Mouse (Mus musculus) CH12.LX (cell line): Measurements from ENCODE around the gene Pcbp2. TPM values are rescaled to one million over a fixed set of nuclear protein-coding genes. Genes with fewer than 3 reads are reported as not detected.

Source experiments
- DNase-seq: peaks from one replicate; pipeline ENCODE4 v3.0.0-alpha.2; 2013; ENCODE audit errors: extremely low read depth
- H3K27ac ChIP-seq: 2 replicates; pipeline ENCODE4 v1.5.1; 2012; ENCODE audit warnings: low read depth, mild to moderate bottlenecking, control low read depth, moderate library complexity; ENCODE audit not compliant: insufficient read depth
- H3K27me3 ChIP-seq: replicated peaks from 2 replicates; pipeline ENCODE3; 2012; ENCODE audit warnings: inconsistent platforms
- H3K36me3 ChIP-seq, 2 experiments: replicated peaks in 1 of 2; 2 replicates each; pipeline versions ENCODE3 to v1.6.1; 2012; ENCODE audit warnings: inconsistent platforms in 1 of 2, low read length in 1 of 2, mild to moderate bottlenecking in 1 of 2, mixed read lengths in 1 of 2, moderate library complexity in 1 of 2; ENCODE audit not compliant: control insufficient read depth in 1 of 2, insufficient read depth in 1 of 2
- H3K4me1 ChIP-seq, 2 experiments: 2 replicates each; pipeline ENCODE4 v1.6.1; 2012; ENCODE audit warnings: inconsistent platforms in 1 of 2, moderate library complexity in 1 of 2; ENCODE audit not compliant: insufficient read depth in 2 of 2, control insufficient read depth in 1 of 2
- H3K4me2 ChIP-seq: 2 replicates; pipeline ENCODE4 v1.6.1; 2012; ENCODE audit warnings: low read depth, mild to moderate bottlenecking, control low read depth; ENCODE audit not compliant: poor library complexity, insufficient read depth, severe bottlenecking
- H3K4me3 ChIP-seq, 3 experiments: fragments of 150-350 bp in 1 of 3; sonication (generic) in 1 of 3; replicated peaks in 1 of 3; 2 replicates each; pipeline versions ENCODE3 to v1.5.1; 2011 to 2012; ENCODE audit warnings: low read depth in 2 of 3, low read length in 2 of 3, mild to moderate bottlenecking in 2 of 3, moderate library complexity in 2 of 3, control low read depth in 1 of 3, improper control_type of control experiment in 1 of 3, inconsistent platforms in 1 of 3, mixed read lengths in 1 of 3; ENCODE audit not compliant: poor library complexity in 1 of 3
- H3K79me2 ChIP-seq: replicated peaks from 2 replicates; pipeline ENCODE4 v1.6.1; 2012; ENCODE audit warnings: mild to moderate bottlenecking, moderate library complexity; ENCODE audit not compliant: control insufficient read depth, poor library complexity, insufficient read depth, severe bottlenecking; ENCODE audit errors: extremely low read depth
- H3K9ac ChIP-seq: 2 replicates; pipeline ENCODE4 v1.6.1; 2012; ENCODE audit warnings: low read depth, mild to moderate bottlenecking, control low read depth, moderate library complexity; ENCODE audit not compliant: insufficient read depth
- H3K9me3 ChIP-seq: replicated peaks from 2 replicates; pipeline ENCODE3; 2012; ENCODE audit warnings: low read length, inconsistent platforms, mixed read lengths
- BHLHE40 ChIP-seq: IDR thresholded peaks from 2 replicates; pipeline ENCODE4 v1.6.1; 2011; ENCODE audit warnings: mild to moderate bottlenecking, low read depth, low read length, improper control_type of control experiment
- CHD1 ChIP-seq: IDR thresholded peaks from 2 replicates; pipeline ENCODE4 v1.6.1; 2012; ENCODE audit warnings: low read depth, low read length, improper control_type of control experiment, inconsistent platforms
- CHD2 ChIP-seq: IDR thresholded peaks from 2 replicates; pipeline ENCODE4 v1.6.1; 2011; ENCODE audit warnings: low read length, improper control_type of control experiment
- CTCF ChIP-seq, 2 experiments: IDR thresholded peaks in 1 of 2; conservative IDR thresholded peaks in 1 of 2; 2 replicates each; pipeline ENCODE4 v1.5.1; 2011 to 2012; ENCODE audit warnings: low read depth in 2 of 2, low read length in 2 of 2, improper control_type of control experiment in 1 of 2, inconsistent platforms in 1 of 2, mild to moderate bottlenecking in 1 of 2, moderate library complexity in 1 of 2
- E2F4 ChIP-seq: IDR thresholded peaks from 2 replicates; pipeline ENCODE4 v1.6.1; 2011; ENCODE audit warnings: low read depth, low read length, improper control_type of control experiment; ENCODE audit not compliant: insufficient replicate concordance
- ELF1 ChIP-seq: IDR thresholded peaks from 2 replicates; pipeline ENCODE4 v1.6.1; 2014; ENCODE audit warnings: low read depth, mild to moderate bottlenecking, inconsistent platforms, low read length, improper control_type of control experiment
- IRF4 ChIP-seq: IDR thresholded peaks from 2 replicates; pipeline ENCODE4 v1.6.1; 2014; ENCODE audit warnings: low read depth, mild to moderate bottlenecking, inconsistent platforms, low read length, improper control_type of control experiment
- JUN ChIP-seq: IDR thresholded peaks from 2 replicates; pipeline ENCODE4 v1.6.1; 2011; ENCODE audit warnings: low read depth, mild to moderate bottlenecking, low read length, improper control_type of control experiment, moderate library complexity; ENCODE audit not compliant: insufficient read depth
- KAT2A ChIP-seq: IDR thresholded peaks from 2 replicates; pipeline ENCODE4 v1.6.1; 2012; ENCODE audit warnings: low read length, improper control_type of control experiment, inconsistent platforms; ENCODE audit not compliant: insufficient replicate concordance
- MAFK ChIP-seq: IDR thresholded peaks from 2 replicates; pipeline ENCODE4 v1.6.1; 2011; ENCODE audit warnings: low read length, improper control_type of control experiment; ENCODE audit not compliant: insufficient replicate concordance
- MXI1 ChIP-seq: IDR thresholded peaks from 2 replicates; pipeline ENCODE4 v1.6.1; 2011; ENCODE audit warnings: mild to moderate bottlenecking, low read depth, low read length, improper control_type of control experiment
- NELFE ChIP-seq: IDR thresholded peaks from 2 replicates; pipeline ENCODE4 v1.6.1; 2011; ENCODE audit warnings: low read depth, low read length, improper control_type of control experiment
- PAX5 ChIP-seq: IDR thresholded peaks from 2 replicates; pipeline ENCODE4 v1.6.1; 2012; ENCODE audit warnings: low read length, inconsistent platforms, mixed read lengths
- RAD21 ChIP-seq: IDR thresholded peaks from 2 replicates; pipeline ENCODE4 v1.6.1; 2011; ENCODE audit warnings: low read depth, mild to moderate bottlenecking, low read length, improper control_type of control experiment, moderate library complexity
- RCOR1 ChIP-seq: conservative IDR thresholded peaks from 2 replicates; pipeline ENCODE4 v1.6.1; 2012; ENCODE audit warnings: low read depth, mild to moderate bottlenecking, inconsistent platforms, low read length, improper control_type of control experiment
- TCF12 ChIP-seq: IDR thresholded peaks from 2 replicates; pipeline ENCODE4 v1.6.1; 2014; ENCODE audit warnings: low read depth, mild to moderate bottlenecking, inconsistent platforms, low read length, improper control_type of control experiment
- UBTF ChIP-seq: IDR thresholded peaks from 2 replicates; pipeline ENCODE4 v1.6.1; 2012; ENCODE audit warnings: low read depth, mild to moderate bottlenecking, inconsistent platforms, low read length, improper control_type of control experiment, moderate library complexity
- ZC3H11A ChIP-seq: IDR thresholded peaks from 2 replicates; pipeline ENCODE4 v1.6.1; 2012; ENCODE audit warnings: low read depth, mild to moderate bottlenecking, inconsistent platforms, low read length, improper control_type of control experiment
- ZKSCAN1 ChIP-seq: IDR thresholded peaks from 2 replicates; pipeline ENCODE4 v1.6.1; 2012; ENCODE audit warnings: low read depth, inconsistent platforms, low read length, improper control_type of control experiment, borderline replicate concordance
- ZNF384 ChIP-seq: IDR thresholded peaks from 2 replicates; pipeline ENCODE4 v1.6.1; 2012; ENCODE audit warnings: low read depth, low read length, improper control_type of control experiment, inconsistent platforms
- dilution Hi-C: fragments of 300-500 bp; cut with MboI; formaldehyde crosslinking; loops from 2 replicates; pipeline ENCODE4 v1.14.3; 2020; ENCODE audit warnings: low sequenced_read_pairs; ENCODE audit not compliant: extremely low pct_unique_long_range_greater_than_20kb, extremely low pct_ligation_motif_present
- in situ Hi-C: fragments of 300-500 bp; cut with MboI; formaldehyde crosslinking; loops from 3 replicates; pipeline ENCODE4 v1.14.3; 2019; ENCODE audit warnings: low sequenced_read_pairs, low pct_ligation_motif_present, low pct_unique_long_range_greater_than_20kb, mixed read lengths
- polyA plus RNA-seq: library from polyadenylated mRNA; unstranded; fragments of >175 nt; gene quantifications from 2 replicates; pipeline ENCODE4 v1.2.1, GENCODE M21; 2012; ENCODE audit warnings: low read depth; ENCODE audit not compliant: insufficient read length
- total RNA-seq, 2 experiments: library from RNA; depleted of rRNA; stranded (reverse); fragments of 300-350 nt in 1 of 2; fragments of >200 nt in 1 of 2; gene quantifications; 2 replicates each; pipeline ENCODE4 v1.2.3; 2012 to 2014

Gene Pcbp2
- total and polyA plus RNA-seq, 3 experiments: 281 to 1,545 (median 379) TPM

DNA sequence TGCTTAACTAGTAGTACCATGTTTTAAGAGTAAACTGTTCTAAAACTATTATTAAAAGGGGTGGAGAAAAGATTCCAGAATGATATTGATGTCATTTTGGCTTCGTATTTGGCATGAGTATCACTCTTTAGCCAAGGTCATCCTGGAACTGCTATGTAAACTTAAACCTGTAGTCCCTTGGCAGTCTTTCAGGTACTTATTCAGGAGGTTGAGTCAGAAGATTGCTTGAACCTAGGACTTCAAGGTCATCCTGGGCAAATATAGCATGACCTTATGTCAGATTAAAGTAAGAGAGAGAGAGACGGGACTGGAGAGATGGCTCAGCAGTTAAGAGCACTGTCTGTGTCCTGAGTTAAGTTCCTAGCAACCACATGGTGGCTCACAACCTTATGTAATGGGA is 45.7 kb upstream of the Pcbp2 start:
- no peak overlapping the region for H3K4me2 ChIP-seq
- peaks cover 0 to 7% of the 10 kb centered on the region in 2 experiments; a peak in 1 of 4 replicates for H3K4me1 ChIP-seq
- in situ Hi-C loops (no loop called here), dilution Hi-C loops (no loop called here)
- DNase-seq: no peak
- TF ChIP-seq MXI1 (no peak), UBTF (no peak), CTCF (conservative IDR thresholded peaks at IDR 0.05 in 1 of 2, IDR thresholded peaks at IDR 0.05 in 1 of 2; ENCODE audit: low read depth in 2 of 2, low read length in 2 of 2) (peak in 1 of 2 experiments; percentile 36; a peak in 2 of 4 replicates), ZNF384 (no peak)
- no peak overlapping the region for H3K4me3 ChIP-seq
- H3K27ac ChIP-seq: no peak overlapping the region
- no peak overlapping the region for H3K9ac ChIP-seq
- peaks cover 33 to 73% of the 10 kb centered on the region in 2 experiments for H3K36me3 ChIP-seq
- no peaks in the 10 kb centered on the region for H3K9me3 ChIP-seq
- no peaks in the 10 kb centered on the region for H3K27me3 ChIP-seq
- H3K79me2 ChIP-seq: peaks cover 29% of the 10 kb centered on the region

DNA sequence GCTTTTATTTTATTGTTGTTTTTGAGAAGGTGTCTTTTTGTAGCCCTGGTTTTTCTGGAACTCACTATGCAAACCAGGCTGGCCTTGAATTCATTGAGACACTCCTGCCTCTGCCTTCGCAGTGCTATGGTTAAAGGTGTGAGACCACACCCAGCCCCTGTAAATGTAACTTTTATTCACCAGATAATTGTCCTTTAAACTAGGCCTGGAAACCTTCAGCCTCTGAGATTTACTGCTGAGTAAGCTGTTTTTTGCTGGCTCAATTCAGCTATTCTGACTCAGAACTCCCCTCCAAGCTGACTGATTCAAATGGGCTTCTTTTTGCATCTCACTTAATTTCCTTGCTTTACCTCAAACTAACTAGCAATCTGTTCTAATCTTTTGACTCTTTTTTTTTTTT is 43.4 kb upstream of the Pcbp2 start:
- no peak overlapping the region for H3K4me3 ChIP-seq
- H3K4me1 ChIP-seq: peaks cover 0 to 5% of the 10 kb centered on the region in 2 experiments; a peak in 2 of 4 replicates
- H3K79me2 ChIP-seq: peaks cover 22% of the 10 kb centered on the region
- H3K36me3 ChIP-seq: peaks cover 45 to 86% of the 10 kb centered on the region in 2 experiments
- H3K27ac ChIP-seq: no peak overlapping the region
- in situ Hi-C loops (no loop called here), dilution Hi-C loops (no loop called here)
- DNase-seq: no peak
- H3K27me3 ChIP-seq: no peaks in the 10 kb centered on the region
- H3K9ac ChIP-seq: no peak overlapping the region
- H3K4me2 ChIP-seq: no peak overlapping the region
- H3K9me3 ChIP-seq: no peaks in the 10 kb centered on the region
- no peak for TF ChIP-seq ZKSCAN1
- peak; percentile 97 for TF ChIP-seq MAFK
- TF ChIP-seq, all 38 proteins: peak for 1

DNA sequence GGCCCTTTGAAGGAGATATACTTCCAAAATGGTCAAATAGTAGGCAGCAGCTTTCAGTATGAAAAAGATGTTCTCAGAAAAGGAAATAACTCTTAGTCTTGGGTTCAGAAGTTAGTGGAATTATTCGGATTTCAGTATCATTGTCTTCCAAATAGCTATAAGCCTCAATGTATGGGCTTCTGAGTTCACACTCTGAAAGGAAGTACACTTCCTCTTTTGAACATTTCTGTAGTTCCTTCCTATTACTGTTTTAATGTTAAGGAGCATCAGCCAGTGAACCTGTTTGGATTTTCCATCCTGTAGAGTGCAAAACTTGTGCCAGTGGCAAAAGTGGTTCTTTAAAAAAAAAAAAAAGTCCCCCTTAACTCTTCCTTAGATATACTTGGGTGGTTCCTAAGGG is 38.3 kb upstream of the Pcbp2 start:
- Histone ChIP-seq H3K36me3 (peaks cover 47 to 88% of the 10 kb centered on the region in 2 experiments), H3K9ac (no peak overlapping the region), H3K27ac (no peak overlapping the region), H3K4me3 (no peak overlapping the region), H3K79me2 (no peaks in the 10 kb centered on the region), H3K4me2 (no peak overlapping the region), H3K4me1 (peaks cover 0 to 12% of the 10 kb centered on the region in 2 experiments; a peak in 2 of 4 replicates), H3K9me3 (no peaks in the 10 kb centered on the region), H3K27me3 (no peaks in the 10 kb centered on the region)
- DNase-seq: no peak
- no peak for TF ChIP-seq E2F4
- no peak for TF ChIP-seq RCOR1
- no peak for TF ChIP-seq PAX5
- no peak for TF ChIP-seq JUN
- TF ChIP-seq ZC3H11A: no peak
- no peak for TF ChIP-seq ELF1
- TF ChIP-seq CHD1: no peak
- TF ChIP-seq IRF4: no peak
- no peak for TF ChIP-seq CHD2
- TF ChIP-seq NELFE: no peak
- TF ChIP-seq RAD21: no peak
- TF ChIP-seq BHLHE40: no peak
- no peak for TF ChIP-seq TCF12
- no peak for TF ChIP-seq KAT2A
- dilution Hi-C loops (no loop called here), in situ Hi-C loops (loop anchor here (5.0 kb wide), 1 partner anchor 40 kb away; no protein-coding TSS in a partner anchor)
